28 mouse cellular contexts compared by ENCODE assay signal in the genomic region with DNA sequence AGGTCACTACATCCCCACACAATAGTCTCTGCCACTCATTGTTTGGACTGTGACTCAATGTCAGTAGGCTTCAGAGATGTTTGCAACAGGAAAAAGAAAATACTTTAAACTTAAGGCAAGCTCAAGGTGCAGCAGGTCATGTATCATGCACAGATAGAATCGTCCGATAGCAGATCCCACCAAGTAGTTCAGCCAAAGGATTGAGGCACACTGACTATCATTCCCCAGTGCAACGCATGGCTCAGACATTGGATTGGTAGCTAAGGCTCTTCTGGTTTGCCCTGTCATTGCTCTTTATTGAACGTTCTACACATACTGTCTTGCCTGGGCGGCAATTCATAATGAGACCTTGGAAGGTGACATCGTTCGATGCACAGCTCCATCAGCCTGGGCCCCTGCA. TPM values are rescaled to one million over a fixed set of nuclear protein-coding genes. Genes with fewer than 3 reads are reported as not detected.
DNase-seq lines count a peak whose midpoint lies in the region; ATAC-seq and TF ChIP-seq lines count a peak whose summit lies in the region.
"Had no signal": no experiment of that assay in that cellular context is flagged by ENCODE, and none has a peak within 500 bp of the region (broad histone marks: within the 10 kb centered on the region; RNA-seq: fewer than 3 reads in every experiment).

No protein-coding gene starts in this region.

- peaks cover 2% of the 10 kb centered on the region; the same call in 1 of the 2 replicates for H3K36me3 ChIP-seq in ES-E14 (ENCODE audit: control insufficient read depth, insufficient read depth, low read length, poor library complexity, severe bottlenecking)
- H3K36me3 ChIP-seq in midbrain, embryonic 12.5 days: no peaks in the 10 kb centered on the region
- no peaks in the 10 kb centered on the region for H3K36me3 ChIP-seq in neural tube, embryonic 15.5 days
- H3K36me3 ChIP-seq: embryonic facial prominence, embryonic 13.5 days; heart, embryonic 12.5 days; limb, embryonic 15.5 days had no signal

- WGBS in midbrain, embryonic 12.5 days: 48% methylated on average over 7 of the region's 7 CpGs
- WGBS in neural tube, embryonic 15.5 days: 38% methylated on average over 7 of the region's 7 CpGs

- peak overlapping the region; percentile 20; the same call in 1 of the 2 replicates for H3K27ac ChIP-seq in layer of hippocampus, adult 2 months
- peak overlapping the region; percentile 72 for H3K27ac ChIP-seq in ES-E14 (ENCODE audit: insufficient read depth, low read depth, low read length, poor library complexity, severe bottlenecking)
- H3K27ac ChIP-seq in midbrain, embryonic 12.5 days (replicated peaks): no peak overlapping the region
- no peak overlapping the region for H3K27ac ChIP-seq in neural tube, embryonic 15.5 days (replicated peaks)
- H3K27ac ChIP-seq in left cerebral cortex, adult 2 months: no peak overlapping the region
- H3K27ac ChIP-seq: embryonic facial prominence, embryonic 13.5 days; limb, embryonic 15.5 days; liver, embryonic 14.5 days; stomach, postnatal 0 days had no signal

- peak overlapping the region; percentile 31 for H3K4me2 ChIP-seq in midbrain, embryonic 12.5 days (replicated peaks)
- 0 out of 2 replicates have a peak overlapping the region, but pooled peaks have one; percentile 99 for H3K4me2 ChIP-seq in neural tube, embryonic 15.5 days
- H3K4me2 ChIP-seq: embryonic facial prominence, embryonic 13.5 days; heart, embryonic 12.5 days; limb, embryonic 15.5 days; lung, embryonic 14.5 days had no signal

- H3K4me1 ChIP-seq in ES-E14 (ENCODE audit: control insufficient read depth in 2 of 2, insufficient read depth in 2 of 2, low read length in 2 of 2, poor library complexity in 1 of 2): peaks cover 16 to 18% of the 10 kb centered on the region in 2 experiments
- H3K4me1 ChIP-seq in midbrain, embryonic 12.5 days: peaks cover 29% of the 10 kb centered on the region
- H3K4me1 ChIP-seq in neural tube, embryonic 15.5 days: peaks cover 16% of the 10 kb centered on the region

- in situ Hi-C loops in ES-E14 (cut with MboI; ENCODE audit: low sequenced_read_pairs in 2 of 2, unreplicated experiment in 2 of 2): no loop called here

- no peaks in the 10 kb centered on the region for H3K9me3 ChIP-seq in ES-E14 (ENCODE audit: control insufficient read depth, insufficient read depth, low read depth, low read length)
- H3K9me3 ChIP-seq in midbrain, embryonic 12.5 days: no peaks in the 10 kb centered on the region
- H3K9me3 ChIP-seq in neural tube, embryonic 15.5 days (replicated peaks): no peaks in the 10 kb centered on the region
- H3K9me3 ChIP-seq: embryonic facial prominence, embryonic 13.5 days; heart, embryonic 12.5 days; limb, embryonic 15.5 days had no signal

- no peak overlapping the region for H3K9ac ChIP-seq in ES-E14 (ENCODE audit: insufficient read depth, low read depth, low read length, poor library complexity, severe bottlenecking)
- H3K9ac ChIP-seq in midbrain, embryonic 12.5 days (replicated peaks): no peak overlapping the region
- no peak overlapping the region for H3K9ac ChIP-seq in neural tube, embryonic 15.5 days (replicated peaks)
- H3K9ac ChIP-seq: embryonic facial prominence, embryonic 13.5 days; heart, embryonic 12.5 days; limb, embryonic 15.5 days; liver, embryonic 14.5 days; lung, embryonic 14.5 days had no signal

- peaks cover 45% of the 10 kb centered on the region for H3K27me3 ChIP-seq in midbrain, embryonic 12.5 days
- peaks cover 4% of the 10 kb centered on the region; the same call in 1 of the 2 replicates for H3K27me3 ChIP-seq in neural tube, embryonic 15.5 days (replicated peaks)
- H3K27me3 ChIP-seq: heart, embryonic 12.5 days had no signal

- intact Hi-C loops in left cerebral cortex, adult 2 months (cut with DNase I): loop anchor here (5.0 kb wide), 2 partner anchors 69 to 264 kb away; a partner anchor contains a TSS

- ATAC-seq in midbrain, embryonic 12.5 days (ENCODE audit: low FRiP score, low read depth): no peak
- ATAC-seq in neural tube, embryonic 15.5 days (ENCODE audit: low FRiP score): no peak
- ATAC-seq: activated CD4-positive, CD25-positive, alpha-beta regulatory T cell, adult 4 months; forebrain, embryonic 14.5 days; intestine, postnatal 0 days had no signal

- H3K4me3 ChIP-seq in layer of hippocampus, adult 2 months: no peak overlapping the region
- H3K4me3 ChIP-seq in ES-E14 (ENCODE audit: insufficient read depth in 1 of 2, low read depth in 1 of 2, low read length in 2 of 2, poor library complexity in 1 of 2, severe bottlenecking in 1 of 2): no peak overlapping the region
- no peak overlapping the region for H3K4me3 ChIP-seq in midbrain, embryonic 12.5 days
- H3K4me3 ChIP-seq in neural tube, embryonic 15.5 days (replicated peaks): no peak overlapping the region
- no peak overlapping the region for H3K4me3 ChIP-seq in left cerebral cortex, adult 2 months
- H3K4me3 ChIP-seq: embryonic facial prominence, embryonic 13.5 days; erythroblast, embryonic 14.5 days; heart, embryonic 12.5 days; limb, embryonic 15.5 days; myocyte had no signal

- no peak for TF ChIP-seq CTCF in layer of hippocampus, adult 2 months (conservative IDR thresholded peaks at IDR 0.05)
- no peak for TF ChIP-seq CTCF in left cerebral cortex, adult 2 months (IDR thresholded peaks at IDR 0.05)

- DNase-seq in layer of hippocampus, adult 2 months (ENCODE audit: low spot score in 2 of 2): no peak
- DNase-seq in layer of hippocampus, adult 18-20 months (ENCODE audit: low spot score in 2 of 2): no peak
- no peak for DNase-seq in ES-E14 (ENCODE audit: low read depth, low spot score)
- DNase-seq in urinary bladder, adult 2 months (ENCODE audit: low spot score): no peak
- no peak for DNase-seq in left cerebral cortex, adult 2 months (ENCODE audit: extremely low spot score in 1 of 2, low spot score in 2 of 2)
- DNase-seq: adrenal gland, postnatal 10 days; cerebellum, adult 18-20 months; cerebellum, postnatal 25 days; embryo, embryonic 11 days; gastrocnemius, postnatal 10 days; heart, postnatal 10 days; kidney, postnatal 25 days; left cerebral cortex, postnatal 4 days; lung, embryonic 14.5 days; lung, postnatal 4 days; right cerebral cortex, postnatal 14 days had no signal

TF ChIP-seq in ES-E14, 5 proteins besides CTCF, POLR2A, EP300 and RAD21:
- TF ChIP-seq CHD2 (IDR thresholded peaks at IDR 0.05; ENCODE audit: low read depth, low read length) (no peak), ZNF384 (IDR thresholded peaks at IDR 0.05; ENCODE audit: low read depth, low read length) (no peak), MAFK (IDR thresholded peaks at IDR 0.05; ENCODE audit: insufficient read depth, low read depth, low read length) (no peak), ZC3H11A (IDR thresholded peaks at IDR 0.05; ENCODE audit: borderline replicate concordance, low read depth, low read length) (no peak), HCFC1 (IDR thresholded peaks at IDR 0.05; ENCODE audit: borderline replicate concordance, insufficient read depth, low read length) (no peak)

RNA-seq across cellular contexts. Expression of a gene that starts 9.6 kb away (rescaled TPM):
- 1 to 10 TPM; 6.5 to 7.2 TPM for total RNA-seq in layer of hippocampus, adult 2 months (2021)
- total RNA-seq in layer of hippocampus, adult 18-20 months (2021): 1 to 10 TPM; 4.3 to 6.3 TPM
- 1.1 and 1.2 TPM in 2 replicates for total RNA-seq in ES-E14 (2012; rRNA removed)
- polyA plus RNA-seq in midbrain, embryonic 12.5 days (2016; fragmentation: Nextera tagmentation; extraction: Ambion mirVana): 4.6 and 6.7 TPM in 2 replicates
- polyA plus RNA-seq in neural tube, embryonic 15.5 days (2015; fragmentation: Nextera tagmentation; extraction: Ambion mirVana): 7.2 and 9.7 TPM in 2 replicates
- polyA plus RNA-seq in urinary bladder, adult 2 months (2012; rRNA removed): 3.9 and 5.7 TPM in 2 replicates
- total RNA-seq in left cerebral cortex, adult 2 months (2021): 1 to 10 TPM; 6.4 to 6.5 TPM
- polyA plus RNA-seq: erythroblast, embryonic 14.5 days had no signal

Comparison
In these comparisons a context has a peak if more than half of its experiments do, and no peak if none do; other contexts are left out.
1. H3K27ac ChIP-seq: peak in layer of hippocampus, adult 2 months (single experiment) and ES-E14 (single experiment); none in midbrain, embryonic 12.5 days (single experiment), neural tube, embryonic 15.5 days (single experiment) and left cerebral cortex, adult 2 months (single experiment).